Mouse (Mus musculus): ENCODE results near the gene Obsl1.

- TF ChIP-seq CTCF (IDR thresholded peaks at IDR 0.05; ENCODE audit: insufficient read depth, low read length) (no peak), POLR2A (IDR thresholded peaks at IDR 0.05; ENCODE audit: borderline replicate concordance, extremely low read depth, low read depth, low read length) (no peak)
Measured at GRCm38 (mm10) chr1:75477966-75478290, 28.3 kb downstream of the Obsl1 start.
